Mouse (Mus musculus): ENCODE results near the gene Pamr1. TPM values are rescaled to one million over a fixed set of nuclear protein-coding genes. Genes with fewer than 3 reads are reported as not detected.
A peak's percentile ranks its signal among the peaks of the same experiment; 100 is the strongest.

Pamr1 gene
- polyA plus RNA-seq, 1 experiment, result 5.0 TPM

DNA sequence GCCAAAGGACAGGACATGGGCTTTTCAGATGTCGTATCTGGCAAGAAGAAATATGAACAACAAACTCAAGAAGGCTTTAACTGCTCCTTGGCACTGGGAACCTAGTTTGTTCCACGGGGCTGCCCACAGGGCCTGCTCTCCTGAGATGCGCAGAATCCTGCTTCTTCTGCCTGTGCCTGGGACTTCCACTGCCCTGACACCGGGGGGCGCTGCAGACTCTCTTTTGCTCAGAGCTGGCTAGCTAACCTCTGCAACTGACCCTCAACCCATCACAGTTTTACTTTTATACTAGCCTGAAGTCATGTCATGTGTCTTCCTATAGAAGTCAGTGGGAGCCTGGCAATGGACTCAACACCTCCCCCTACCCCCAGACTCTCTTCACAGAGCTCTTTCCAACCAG is 132.4 kb downstream of the Pamr1 start:
- no peak overlapping the region for H3K27ac ChIP-seq (ENCODE audit: insufficient read depth, low read length)
- peak; percentile 23 to 47 for DNase-seq

GRCm38 (mm10) chr2:102685371-102686107 is 135.7 kb downstream of the Pamr1 start:
- peaks cover 8% of the 10 kb centered on the region for H3K4me1 ChIP-seq (ENCODE audit: control insufficient read depth, insufficient read depth, low read length)
- TF ChIP-seq CTCF (IDR thresholded peaks at IDR 0.05; ENCODE audit: borderline replicate concordance, insufficient read depth, low read depth, low read length) (no peak), POLR2A (IDR thresholded peaks at IDR 0.05; ENCODE audit: borderline replicate concordance, insufficient read depth, low read length) (no peak)
- H3K27me3 ChIP-seq (ENCODE audit: control insufficient read depth, insufficient read depth, low read length), result no peaks in the 10 kb centered on the region
- peak in 1 of 2 experiments; percentile 18 for DNase-seq
- H3K27ac ChIP-seq (ENCODE audit: insufficient read depth, low read length), result no peak overlapping the region
- no peak overlapping the region for H3K4me3 ChIP-seq (replicated peaks; ENCODE audit: insufficient read depth, low read depth, low read length)
- WGBS, result 83% methylated on average over 7 of the region's 7 CpGs

More for the DNA sequence above, 132.4 kb downstream of the Pamr1 start:
- WGBS, result 40% methylated on average over 5 of the region's 5 CpGs
- H3K4me1 ChIP-seq (ENCODE audit: control insufficient read depth, insufficient read depth, low read length), result peaks cover 4% of the 10 kb centered on the region; the same call in 1 of the 2 replicates
- no peaks in the 10 kb centered on the region for H3K27me3 ChIP-seq (ENCODE audit: control insufficient read depth, insufficient read depth, low read length)
- no peak overlapping the region for H3K4me3 ChIP-seq (replicated peaks; ENCODE audit: insufficient read depth, low read depth, low read length)
- peak; percentile 61 for TF ChIP-seq CTCF (IDR thresholded peaks at IDR 0.05; ENCODE audit: borderline replicate concordance, insufficient read depth, low read depth, low read length)
- TF ChIP-seq POLR2A (IDR thresholded peaks at IDR 0.05; ENCODE audit: borderline replicate concordance, insufficient read depth, low read length), result no peak

GRCm38 (mm10) chr2:102686108-102686450 is 136.3 kb downstream of the Pamr1 start:
- peak in 1 of 2 experiments; percentile 9 for DNase-seq
- Histone ChIP-seq H3K4me3 (replicated peaks; ENCODE audit: insufficient read depth, low read depth, low read length) (no peak overlapping the region), H3K4me1 (ENCODE audit: control insufficient read depth, insufficient read depth, low read length) (peaks cover 8% of the 10 kb centered on the region), H3K27me3 (ENCODE audit: control insufficient read depth, insufficient read depth, low read length) (no peaks in the 10 kb centered on the region), H3K27ac (ENCODE audit: insufficient read depth, low read length) (no peak overlapping the region)
- TF ChIP-seq CTCF (IDR thresholded peaks at IDR 0.05; ENCODE audit: borderline replicate concordance, insufficient read depth, low read depth, low read length) (no peak), POLR2A (IDR thresholded peaks at IDR 0.05; ENCODE audit: borderline replicate concordance, insufficient read depth, low read length) (no peak)
- 24% methylated on average over 9 of the region's 9 CpGs for WGBS

Other genes with a start within 250 kb of the Pamr1 start
- 105 and 107 TPM in 2 replicates for gene Trim44, start 142.2 kb upstream of the Pamr1 start, polyA plus RNA-seq (2012; rRNA removed)
- gene Fjx1, start 97.5 kb upstream of the Pamr1 start, polyA plus RNA-seq (2012; rRNA removed), result 31.4 and 31.9 TPM in 2 replicates
- 190 and 219 TPM in 2 replicates for gene Slc1a2, start 108.6 kb downstream of the Pamr1 start, polyA plus RNA-seq (2012; rRNA removed)

All from cerebellum, adult 2 months (tissue).